In genomic region chr13:10574951-10575350, GRCm38 (mm10) we compare ENCODE assay signal across 21 mouse cellular contexts.
DNase-seq lines count a peak whose midpoint lies in the region; ATAC-seq and TF ChIP-seq lines count a peak whose summit lies in the region.
"Had no signal": no experiment of that assay in that cellular context is flagged by ENCODE, and none has a peak within 500 bp of the region (broad histone marks: within the 10 kb centered on the region; RNA-seq: fewer than 3 reads in every experiment).

No protein-coding gene starts in this region.

- peak; percentile 14 for DNase-seq in forebrain, postnatal 0 days
- peak; percentile 4 for DNase-seq in left cerebral cortex, adult 11 months (ENCODE audit: low spot score)
- no peak for DNase-seq in left cerebral cortex, postnatal 36 days (ENCODE audit: low spot score in 2 of 2)
- peak; percentile 10 to 11 for DNase-seq in right cerebral cortex, adult 2 months (ENCODE audit: low spot score in 2 of 2)
- no peak for DNase-seq in right cerebral cortex, postnatal 10 days (ENCODE audit: low spot score in 2 of 2)
- DNase-seq in telencephalon, adult 2 months (ENCODE audit: low read depth, low spot score) = peak; percentile 40
- no peak for DNase-seq in kidney, adult 8-10 months
- DNase-seq: adrenal gland, adult 8-10 months; cerebellum, adult 2 months; cerebellum, postnatal 10 days; gastrocnemius, adult 2 months; gastrocnemius, postnatal 25 days had no signal

- 43% methylated on average over 5 of the region's 5 CpGs for WGBS in forebrain, postnatal 0 days
- WGBS in forebrain, embryonic 15.5 days = 55% methylated on average over 5 of the region's 5 CpGs

- no peaks in the 10 kb centered on the region for H3K4me1 ChIP-seq in forebrain, postnatal 0 days (ENCODE audit: insufficient read depth)
- no peaks in the 10 kb centered on the region for H3K4me1 ChIP-seq in forebrain, embryonic 15.5 days
- H3K4me1 ChIP-seq: embryonic facial prominence, embryonic 15.5 days; forebrain, embryonic 10.5 days; heart, embryonic 12.5 days; hindbrain, embryonic 10.5 days; intestine, embryonic 15.5 days had no signal

- intact Hi-C loops in left cerebral cortex, postnatal 36 days (cut with DNase I) = no loop called here

- H3K27me3 ChIP-seq in forebrain, postnatal 0 days (ENCODE audit: insufficient read depth, low read length) = no peaks in the 10 kb centered on the region
- H3K27me3 ChIP-seq in forebrain, embryonic 15.5 days = no peaks in the 10 kb centered on the region
- H3K27me3 ChIP-seq: CH12.LX; embryonic facial prominence, embryonic 15.5 days; heart, embryonic 12.5 days; intestine, embryonic 15.5 days had no signal

- no peak overlapping the region for H3K4me3 ChIP-seq in forebrain, postnatal 0 days (ENCODE audit: low read depth, low read length)
- no peak overlapping the region for H3K4me3 ChIP-seq in forebrain, embryonic 15.5 days
- H3K4me3 ChIP-seq: embryonic facial prominence, embryonic 15.5 days; erythroblast, embryonic 14.5 days; forebrain, embryonic 10.5 days; gastrocnemius, adult 2 months; heart, embryonic 12.5 days; hindbrain, embryonic 10.5 days; intestine, embryonic 15.5 days had no signal

- H3K36me3 ChIP-seq in forebrain, postnatal 0 days (ENCODE audit: insufficient read depth) = no peaks in the 10 kb centered on the region
- H3K36me3 ChIP-seq in forebrain, embryonic 15.5 days = no peaks in the 10 kb centered on the region
- H3K36me3 ChIP-seq: embryonic facial prominence, embryonic 15.5 days; forebrain, embryonic 10.5 days; heart, embryonic 12.5 days; hindbrain, embryonic 10.5 days; intestine, embryonic 15.5 days had no signal

- TF ChIP-seq CTCF in forebrain, postnatal 0 days (IDR thresholded peaks at IDR 0.05; ENCODE audit: low read depth) = no peak

- ATAC-seq in forebrain, postnatal 0 days = peak; percentile 86; the same call in 1 of the 2 replicates
- no peak for ATAC-seq in forebrain, embryonic 15.5 days (replicated peaks)
- ATAC-seq: intestine, embryonic 15.5 days had no signal

- H3K4me2 ChIP-seq in forebrain, postnatal 0 days (ENCODE audit: low read depth) = no peak overlapping the region
- H3K4me2 ChIP-seq in forebrain, embryonic 15.5 days (replicated peaks) = no peak overlapping the region
- H3K4me2 ChIP-seq: embryonic facial prominence, embryonic 15.5 days; heart, embryonic 12.5 days; hindbrain, embryonic 14.5 days; intestine, embryonic 15.5 days had no signal

- no peaks in the 10 kb centered on the region for H3K9me3 ChIP-seq in forebrain, postnatal 0 days (ENCODE audit: low read length)
- no peaks in the 10 kb centered on the region for H3K9me3 ChIP-seq in forebrain, embryonic 15.5 days
- H3K9me3 ChIP-seq: embryonic facial prominence, embryonic 15.5 days; forebrain, embryonic 10.5 days; heart, embryonic 12.5 days; hindbrain, embryonic 10.5 days; intestine, embryonic 15.5 days had no signal

- no peak overlapping the region for H3K27ac ChIP-seq in forebrain, postnatal 0 days (ENCODE audit: low read depth, low read length)
- no peak overlapping the region for H3K27ac ChIP-seq in forebrain, embryonic 15.5 days (replicated peaks)
- H3K27ac ChIP-seq: embryonic facial prominence, embryonic 15.5 days; forebrain, embryonic 10.5 days; gastrocnemius, adult 2 months; hindbrain, embryonic 10.5 days; hindbrain, embryonic 14.5 days; intestine, embryonic 15.5 days had no signal

- no peak overlapping the region for H3K9ac ChIP-seq in forebrain, postnatal 0 days
- no peak overlapping the region for H3K9ac ChIP-seq in forebrain, embryonic 15.5 days (replicated peaks)
- H3K9ac ChIP-seq: embryonic facial prominence, embryonic 15.5 days; heart, embryonic 12.5 days; hindbrain, embryonic 14.5 days; intestine, embryonic 15.5 days had no signal

Comparison
In these comparisons a context has a peak if more than half of its experiments do, and no peak if none do; other contexts are left out.
1. DNase-seq: peak in forebrain, postnatal 0 days (single experiment), left cerebral cortex, adult 11 months (single experiment), right cerebral cortex, adult 2 months (2 of 2) and telencephalon, adult 2 months (single experiment); none in left cerebral cortex, postnatal 36 days (0 of 2), right cerebral cortex, postnatal 10 days (0 of 2) and kidney, adult 8-10 months (0 of 2).